Mouse (Mus musculus): ENCODE measurements at regions not wholly inside any gene's neighbourhood (a gene's known extent, or its start where the extent isn't known, plus 50 kb on each side); places are given as distances from the start of the nearest gene placed in this dataset.

DNA sequence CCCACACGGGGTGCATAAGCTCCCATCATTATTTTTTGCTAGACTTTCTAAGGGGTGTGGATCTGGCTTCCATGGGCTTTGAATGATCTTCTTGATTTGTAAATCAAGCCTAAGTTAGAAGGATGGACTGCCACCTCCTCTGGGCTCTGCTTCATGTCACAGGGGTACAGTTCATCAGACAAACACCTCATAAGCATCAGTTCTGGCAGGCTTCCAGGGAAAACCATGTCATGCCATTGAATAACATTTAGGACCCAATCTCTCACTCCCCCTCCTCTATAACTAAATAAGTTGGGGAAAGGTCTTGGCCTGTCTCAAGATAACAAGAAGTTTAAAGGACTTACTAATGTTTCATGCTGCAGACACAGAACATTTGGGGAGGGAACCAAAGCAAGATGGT is 115.0 kb downstream of the Gm10295 start:
- Histone ChIP-seq H3K4me1 (ENCODE audit: control insufficient read depth, insufficient read depth) (peaks cover 15% of the 10 kb centered on the region), H3K27ac (ENCODE audit: low read depth) (no peak overlapping the region), H3K9me3 (replicated peaks; ENCODE audit: control insufficient read depth, low read length) (no peaks in the 10 kb centered on the region), H3K4me2 (ENCODE audit: low read depth, low read length) (no peak overlapping the region), H3K4me3 (ENCODE audit: low read depth, low read length) (no peak overlapping the region), H3K9ac (replicated peaks; ENCODE audit: low read depth, low read length) (no peak overlapping the region), H3K36me3 (replicated peaks; ENCODE audit: control insufficient read depth, insufficient read depth, low read length) (no peaks in the 10 kb centered on the region), H3K27me3 (ENCODE audit: control insufficient read depth, insufficient read depth, low read length) (no peaks in the 10 kb centered on the region)
- TF ChIP-seq CTCF (IDR thresholded peaks at IDR 0.05; ENCODE audit: low read depth): no peak
- no peak for TF ChIP-seq EP300 (IDR thresholded peaks at IDR 0.05; ENCODE audit: low read depth)
- ATAC-seq (ENCODE audit: insufficient read depth, low read depth) (no peak), DNase-seq (ENCODE audit: low spot score) (no peak)
- WGBS: 53% methylated on average over 1 of the region's 1 CpGs

DNA sequence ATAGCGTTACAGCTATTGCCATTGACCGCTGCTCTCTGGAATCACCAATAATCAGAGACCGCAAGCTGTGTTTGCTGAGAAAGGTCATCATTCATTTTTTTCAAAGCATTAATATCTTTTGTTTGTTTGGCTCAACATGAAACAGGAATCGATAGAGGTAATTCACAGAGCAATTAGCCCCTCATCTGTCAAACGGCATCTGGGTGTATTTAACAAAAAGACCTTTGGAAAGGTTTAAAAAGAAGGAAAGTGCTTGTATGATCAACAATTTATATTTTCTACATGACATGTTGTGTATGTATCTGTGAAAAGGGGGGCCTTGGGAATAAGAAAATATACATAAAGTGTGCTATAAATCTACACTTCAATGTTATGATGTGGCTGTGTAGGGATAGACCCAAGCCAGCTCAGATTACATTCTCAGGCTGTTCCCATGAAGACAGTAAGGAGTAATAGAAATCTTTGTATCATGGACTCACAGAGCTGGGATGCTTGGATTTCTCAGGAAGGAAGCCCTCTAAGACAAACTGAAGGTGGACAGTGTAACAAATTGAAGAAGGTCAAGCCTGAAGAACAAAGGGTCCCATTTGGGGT is 117.0 kb downstream of the Gm10295 start:
- WGBS: 86% methylated on average over 5 of the region's 5 CpGs
- Histone ChIP-seq H3K4me2 (ENCODE audit: low read depth, low read length) (no peak overlapping the region), H3K4me1 (ENCODE audit: control insufficient read depth, insufficient read depth) (peaks cover 8% of the 10 kb centered on the region), H3K4me3 (ENCODE audit: low read depth, low read length) (no peak overlapping the region), H3K27me3 (ENCODE audit: control insufficient read depth, insufficient read depth, low read length) (no peaks in the 10 kb centered on the region), H3K36me3 (replicated peaks; ENCODE audit: control insufficient read depth, insufficient read depth, low read length) (no peaks in the 10 kb centered on the region), H3K27ac (ENCODE audit: low read depth) (no peak overlapping the region), H3K9ac (replicated peaks; ENCODE audit: low read depth, low read length) (no peak overlapping the region), H3K9me3 (replicated peaks; ENCODE audit: control insufficient read depth, low read length) (no peaks in the 10 kb centered on the region)
- ATAC-seq (ENCODE audit: insufficient read depth, low read depth): no peak
- TF ChIP-seq EP300 (IDR thresholded peaks at IDR 0.05; ENCODE audit: low read depth) (no peak), CTCF (IDR thresholded peaks at IDR 0.05; ENCODE audit: low read depth) (no peak)
- no peak for DNase-seq (ENCODE audit: low spot score)

DNA sequence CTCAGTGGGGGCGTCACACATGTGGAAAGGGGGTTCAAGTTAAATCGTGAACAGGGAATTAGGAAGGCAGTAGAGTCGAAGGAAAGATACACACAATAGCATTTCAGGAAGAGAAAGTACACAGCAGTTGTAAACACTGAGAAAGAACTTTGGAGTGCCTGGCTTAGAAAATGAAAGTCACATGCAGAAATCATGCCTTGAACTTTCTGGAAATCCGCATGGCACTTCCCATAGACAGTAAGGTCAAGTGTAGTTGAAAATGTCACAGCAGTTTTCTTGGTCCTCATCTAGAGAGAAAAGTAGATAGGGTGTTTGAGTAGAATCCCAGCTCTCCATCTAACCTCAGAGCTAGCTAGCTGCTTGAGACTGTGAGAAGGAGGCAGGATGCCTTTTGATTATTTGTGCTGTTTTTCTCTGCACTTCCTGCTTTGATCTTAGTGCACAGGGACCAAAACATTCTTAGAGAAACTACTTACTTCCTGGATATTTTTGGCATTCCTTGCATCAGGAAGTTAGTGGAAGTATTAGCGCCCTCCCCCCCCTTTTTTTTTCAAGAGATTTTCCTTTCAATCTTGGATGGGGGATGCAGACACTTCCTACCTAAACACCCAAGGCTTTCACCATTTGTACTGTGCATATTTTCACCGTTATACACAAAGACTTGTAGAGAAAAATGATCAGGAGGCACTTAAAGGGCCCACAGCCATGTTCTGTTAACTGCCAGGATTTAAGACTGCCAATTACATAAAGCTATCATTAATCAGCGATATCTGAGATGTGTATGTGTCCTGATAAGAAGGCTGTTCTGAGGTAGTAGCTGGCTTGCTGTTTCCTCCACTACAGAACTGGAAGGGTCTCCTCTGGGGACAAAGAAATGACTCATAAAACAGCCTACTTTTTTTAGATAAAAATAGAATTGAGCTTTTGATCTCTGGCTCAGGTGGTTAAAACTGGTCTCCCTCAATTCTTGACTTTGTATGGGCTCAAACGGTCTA is 118.2 kb downstream of the Gm10295 start:
- Histone ChIP-seq H3K36me3 (replicated peaks; ENCODE audit: control insufficient read depth, insufficient read depth, low read length) (no peaks in the 10 kb centered on the region), H3K27me3 (ENCODE audit: control insufficient read depth, insufficient read depth, low read length) (no peaks in the 10 kb centered on the region), H3K4me3 (ENCODE audit: low read depth, low read length) (no peak overlapping the region), H3K27ac (ENCODE audit: low read depth) (no peak overlapping the region; the same call in 1 of the 2 replicates), H3K9me3 (replicated peaks; ENCODE audit: control insufficient read depth, low read length) (no peaks in the 10 kb centered on the region), H3K4me1 (ENCODE audit: control insufficient read depth, insufficient read depth) (peaks cover 7% of the 10 kb centered on the region), H3K4me2 (ENCODE audit: low read depth, low read length) (no peak overlapping the region), H3K9ac (replicated peaks; ENCODE audit: low read depth, low read length) (no peak overlapping the region)
- ATAC-seq (ENCODE audit: insufficient read depth, low read depth) (no peak), DNase-seq (ENCODE audit: low spot score) (peak; percentile 16)
- TF ChIP-seq CTCF (IDR thresholded peaks at IDR 0.05; ENCODE audit: low read depth) (no peak), EP300 (IDR thresholded peaks at IDR 0.05; ENCODE audit: low read depth) (no peak)
- whole genome bisulfite sequencing: 63% methylated on average over 8 of the region's 8 CpGs

DNA sequence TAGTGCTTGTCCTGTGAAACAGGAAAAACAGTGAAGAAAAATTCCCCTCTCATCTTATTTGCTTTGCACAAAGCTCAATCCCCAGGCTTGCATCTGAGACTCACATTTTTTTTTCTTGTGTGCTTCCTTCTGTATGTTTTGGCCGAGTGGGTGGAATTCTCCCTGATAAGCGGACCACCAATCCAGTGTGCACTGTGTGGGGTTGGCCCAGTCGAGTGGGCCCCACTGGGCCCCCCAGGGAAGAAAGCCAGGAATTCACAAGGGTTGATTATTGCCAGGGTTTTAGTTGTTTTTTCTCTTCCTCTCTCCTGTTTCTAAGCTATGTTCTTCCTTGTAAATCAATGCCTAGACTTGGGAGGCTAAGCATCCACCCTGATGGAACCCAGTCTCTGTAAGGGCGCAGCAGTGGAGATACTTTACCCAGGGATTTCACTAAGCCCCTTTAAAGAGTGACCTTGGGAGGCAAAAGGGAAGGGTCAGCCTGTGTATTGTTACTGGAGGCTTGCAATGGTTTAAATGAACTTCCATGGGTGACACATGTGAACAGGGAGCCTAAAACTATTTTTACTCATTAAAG is 120.3 kb downstream of the Gm10295 start:
- Histone ChIP-seq H3K4me3 (ENCODE audit: low read depth, low read length) (no peak overlapping the region), H3K4me2 (ENCODE audit: low read depth, low read length) (no peak overlapping the region), H3K9ac (replicated peaks; ENCODE audit: low read depth, low read length) (no peak overlapping the region), H3K27ac (ENCODE audit: low read depth) (peak overlapping the region; percentile 62; the same call in 1 of the 2 replicates), H3K4me1 (ENCODE audit: control insufficient read depth, insufficient read depth) (peaks cover 3% of the 10 kb centered on the region), H3K27me3 (ENCODE audit: control insufficient read depth, insufficient read depth, low read length) (no peaks in the 10 kb centered on the region), H3K9me3 (replicated peaks; ENCODE audit: control insufficient read depth, low read length) (no peaks in the 10 kb centered on the region), H3K36me3 (replicated peaks; ENCODE audit: control insufficient read depth, insufficient read depth, low read length) (no peaks in the 10 kb centered on the region)
- ATAC-seq (ENCODE audit: insufficient read depth, low read depth) (peak; percentile 80), DNase-seq (ENCODE audit: low spot score) (peak; percentile 57)
- WGBS: 39% methylated on average over 4 of the region's 4 CpGs
- no peak for TF ChIP-seq EP300 (IDR thresholded peaks at IDR 0.05; ENCODE audit: low read depth)
- TF ChIP-seq CTCF (IDR thresholded peaks at IDR 0.05; ENCODE audit: low read depth): no peak

DNA sequence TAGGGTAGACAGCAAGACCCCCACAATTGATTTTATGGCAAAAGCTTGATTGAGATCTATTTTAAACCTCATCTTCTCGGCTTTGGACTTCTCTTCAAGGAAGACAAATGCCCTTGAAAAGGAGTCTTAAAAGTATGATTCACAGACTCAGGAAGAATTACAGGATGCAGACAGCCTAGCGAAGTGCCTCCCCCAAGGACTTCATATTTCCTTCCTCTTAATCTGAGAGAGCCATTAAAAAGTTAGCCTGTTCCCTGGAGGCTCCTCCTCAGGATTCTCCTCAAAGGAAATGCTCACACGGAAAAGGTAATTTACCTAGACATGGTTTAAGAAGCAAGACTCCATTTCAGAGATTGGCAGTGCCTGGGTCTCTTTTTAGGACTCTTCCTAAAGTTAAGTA is 122.1 kb downstream of the Gm10295 start:
- no peaks in the 10 kb centered on the region for H3K27me3 ChIP-seq (ENCODE audit: control insufficient read depth, insufficient read depth, low read length)
- TF ChIP-seq CTCF (IDR thresholded peaks at IDR 0.05; ENCODE audit: low read depth) (no peak), EP300 (IDR thresholded peaks at IDR 0.05; ENCODE audit: low read depth) (0 out of 2 replicates have a peak, but pooled peaks have one; percentile 62)
- WGBS: 47% methylated on average over 3 of the region's 3 CpGs
- no peak overlapping the region for H3K4me2 ChIP-seq (ENCODE audit: low read depth, low read length)
- H3K9ac ChIP-seq (replicated peaks; ENCODE audit: low read depth, low read length): no peak overlapping the region
- DNase-seq (ENCODE audit: low spot score): peak; percentile 29
- peak overlapping the region; percentile 65 for H3K27ac ChIP-seq (ENCODE audit: low read depth)
- H3K36me3 ChIP-seq (replicated peaks; ENCODE audit: control insufficient read depth, insufficient read depth, low read length): no peaks in the 10 kb centered on the region
- ATAC-seq (ENCODE audit: insufficient read depth, low read depth): no peak
- no peak overlapping the region for H3K4me3 ChIP-seq (ENCODE audit: low read depth, low read length)
- peaks cover 3% of the 10 kb centered on the region for H3K4me1 ChIP-seq (ENCODE audit: control insufficient read depth, insufficient read depth)
- H3K9me3 ChIP-seq (replicated peaks; ENCODE audit: control insufficient read depth, low read length): no peaks in the 10 kb centered on the region

Measured in heart, postnatal 0 days (tissue).